Mouse (Mus musculus) neutrophil, adult 83 days (primary cell): ENCODE data around the gene Rab33b. TPM values are rescaled to one million over a fixed set of nuclear protein-coding genes. Genes with fewer than 3 reads are reported as not detected.

Source experiments
- total RNA-seq, 2 experiments: library from RNA; stranded (reverse); gene quantifications; one replicate each; pipeline ENCODE4 v1.2.4; 2023

Gene Rab33b
- total RNA-seq: 10 to 100 TPM; 16.0 to 20.6 TPM

DNA sequence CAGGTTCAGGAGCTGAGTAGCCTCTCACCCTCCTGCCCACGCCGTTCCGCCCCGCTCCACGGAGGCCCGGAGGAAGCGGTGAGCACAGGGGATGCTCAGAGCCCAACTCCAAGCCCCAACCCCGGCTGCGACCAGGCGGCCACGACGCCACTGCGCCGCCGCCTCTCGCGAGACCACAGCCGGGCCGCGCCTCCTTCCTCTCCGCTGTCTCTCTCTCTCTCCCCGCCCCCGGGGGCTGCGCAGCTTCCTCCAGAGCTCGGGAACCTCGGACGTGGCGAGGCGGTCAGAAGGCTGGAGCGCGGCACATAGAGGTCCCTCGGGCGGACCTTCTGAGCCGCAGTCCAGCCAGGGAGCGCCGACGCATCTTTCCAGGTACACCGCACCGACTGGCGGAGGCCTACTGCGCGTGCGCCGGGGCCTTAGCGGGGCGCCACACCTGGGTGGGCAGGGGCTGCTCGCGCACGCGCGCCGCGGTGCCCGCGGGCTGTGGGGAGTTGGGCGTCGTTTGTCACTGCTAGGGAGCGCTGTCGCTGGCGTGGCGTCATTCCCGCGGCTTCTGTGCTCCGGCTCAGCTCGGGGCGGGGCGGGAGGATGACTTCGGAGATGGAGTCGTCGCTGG, at the start of gene Rab33b:
Rab33b (plus strand) TSS at position 180 of the 619 bp plus-strand sequence.

Other genes starting within 250 kb of the Rab33b start
- gene Elf2, start 143.3 kb upstream of the Rab33b start, total RNA-seq: 10 to 100 TPM; 69.9 to 77.5 TPM
- gene Mgarp, start 87.2 kb upstream of the Rab33b start, total RNA-seq: not detected
- 10 to 100 TPM; 63.3 to 84.2 TPM for gene Ndufc1, start 74.9 kb upstream of the Rab33b start, total RNA-seq
- gene Naa15, start 68.8 kb upstream of the Rab33b start, total RNA-seq: 10 to 100 TPM; 32.6 to 34.3 TPM
- gene Setd7, start 77.0 kb downstream of the Rab33b start, total RNA-seq: 10 to 100 TPM; 38.2 to 39.6 TPM
- gene Mgst2, start 176.4 kb downstream of the Rab33b start, total RNA-seq: 100 to 1,000 TPM; 175 to 200 TPM